Mouse (Mus musculus) MEL (cell line): Measurements from ENCODE around the gene Taar7e. TPM values are rescaled to one million over a fixed set of nuclear protein-coding genes. Genes with fewer than 3 reads are reported as not detected.

Source experiments
- DNase-seq: peaks from one replicate; pipeline ENCODE4 v3.0.0; 2011; ENCODE audit warnings: low read depth, low spot score
- H3K27ac ChIP-seq: 2 replicates; pipeline ENCODE4 v1.5.1; 2012; ENCODE audit warnings: low read depth, mild to moderate bottlenecking, control low read depth, low read length, moderate library complexity; ENCODE audit not compliant: control insufficient read depth
- H3K27me3 ChIP-seq, 2 experiments: fragments of 150-350 bp in 1 of 2; sonication (generic) in 1 of 2; 2 replicates each; pipeline ENCODE4 v1.6.1; 2012; ENCODE audit warnings: low read length in 2 of 2, mild to moderate bottlenecking in 2 of 2, improper control_type of control experiment in 1 of 2, moderate library complexity in 1 of 2; ENCODE audit not compliant: insufficient read depth in 2 of 2, control insufficient read depth in 1 of 2
- H3K36me3 ChIP-seq, 2 experiments: 2 replicates each; pipeline ENCODE4 v1.6.1; 2012 to 2014; ENCODE audit warnings: low read length in 2 of 2, improper control_type of control experiment in 1 of 2, inconsistent platforms in 1 of 2, mild to moderate bottlenecking in 1 of 2; ENCODE audit not compliant: insufficient read depth in 2 of 2, control insufficient read depth in 1 of 2
- H3K4me1 ChIP-seq, 2 experiments: fragments of 150-350 bp in 1 of 2; sonication (generic) in 1 of 2; 2 replicates each; pipeline ENCODE4 v1.6.1; 2012; ENCODE audit warnings: low read length in 2 of 2, improper control_type of control experiment in 1 of 2, mild to moderate bottlenecking in 1 of 2; ENCODE audit not compliant: insufficient read depth in 2 of 2, control insufficient read depth in 1 of 2
- H3K4me3 ChIP-seq, 2 experiments: fragments of 150-350 bp in 1 of 2; sonication (generic) in 1 of 2; 2 replicates each; pipeline ENCODE4 v1.5.1; 2012; ENCODE audit warnings: low read depth in 2 of 2, low read length in 2 of 2, mild to moderate bottlenecking in 2 of 2, moderate library complexity in 2 of 2, control low read depth in 1 of 2, improper control_type of control experiment in 1 of 2; ENCODE audit not compliant: control insufficient read depth in 1 of 2, insufficient read depth in 1 of 2
- H3K79me2 ChIP-seq: 2 replicates; pipeline ENCODE4 v1.6.1; 2012; ENCODE audit warnings: mild to moderate bottlenecking, low read length, moderate library complexity; ENCODE audit not compliant: control insufficient read depth, poor library complexity, insufficient read depth
- H3K9ac ChIP-seq: 2 replicates; pipeline ENCODE4 v1.6.1; 2012; ENCODE audit warnings: low read depth, mild to moderate bottlenecking, control low read depth, low read length, moderate library complexity; ENCODE audit not compliant: control insufficient read depth, poor library complexity, severe bottlenecking
- H3K9me3 ChIP-seq: fragments of 150-350 bp; sonication (generic); replicated peaks from 2 replicates; pipeline ENCODE4 v1.6.1; 2012; ENCODE audit warnings: mild to moderate bottlenecking, low read length, improper control_type of control experiment, moderate library complexity; ENCODE audit not compliant: insufficient read depth
- BHLHE40 ChIP-seq: IDR thresholded peaks from 2 replicates; pipeline ENCODE4 v1.6.1; 2012; ENCODE audit warnings: low read depth, mild to moderate bottlenecking, inconsistent platforms, low read length, improper control_type of control experiment, borderline replicate concordance
- CHD1 ChIP-seq: IDR thresholded peaks from 2 replicates; pipeline ENCODE4 v1.6.1; 2012; ENCODE audit warnings: low read depth, mild to moderate bottlenecking, inconsistent platforms, low read length, improper control_type of control experiment
- CTCF ChIP-seq, 3 experiments: IDR thresholded peaks in 2 of 3; conservative IDR thresholded peaks in 1 of 3; 2 replicates each; pipeline ENCODE4 v1.5.1; 2011 to 2012; ENCODE audit warnings: low read length in 3 of 3, low read depth in 2 of 3, mild to moderate bottlenecking in 2 of 3, improper control_type of control experiment in 1 of 3, inconsistent platforms in 1 of 3, mixed read lengths in 1 of 3, moderate library complexity in 1 of 3; ENCODE audit not compliant: control insufficient read depth in 1 of 3, insufficient read depth in 1 of 3, poor library complexity in 1 of 3, severe bottlenecking in 1 of 3
- E2F4 ChIP-seq: IDR thresholded peaks from 2 replicates; pipeline ENCODE4 v1.6.1; 2011; ENCODE audit warnings: low read depth, low read length, improper control_type of control experiment, borderline replicate concordance
- EP300 ChIP-seq, 2 experiments: IDR thresholded peaks; 2 replicates each; pipeline ENCODE4 v1.6.1; 2011; ENCODE audit warnings: improper control_type of control experiment in 2 of 2, low read length in 2 of 2, low read depth in 1 of 2, mild to moderate bottlenecking in 1 of 2
- GABPA ChIP-seq: IDR thresholded peaks from 2 replicates; pipeline ENCODE4 v1.6.1; 2012; ENCODE audit warnings: low read depth, mild to moderate bottlenecking, inconsistent platforms, low read length, improper control_type of control experiment, moderate library complexity
- GATA1 ChIP-seq: IDR thresholded peaks from 2 replicates; pipeline ENCODE4 v1.6.1; 2011; ENCODE audit warnings: low read depth, low read length, improper control_type of control experiment
- HCFC1 ChIP-seq: IDR thresholded peaks from 2 replicates; pipeline ENCODE4 v1.6.1; 2012; ENCODE audit warnings: low read depth, mild to moderate bottlenecking, inconsistent platforms, low read length, improper control_type of control experiment, moderate library complexity
- KAT2A ChIP-seq: conservative IDR thresholded peaks from 2 replicates; pipeline ENCODE4 v1.6.1; 2012; ENCODE audit warnings: low read depth, low read length, improper control_type of control experiment, inconsistent platforms
- MAFK ChIP-seq: IDR thresholded peaks from 2 replicates; pipeline ENCODE4 v1.6.1; 2011; ENCODE audit warnings: low read depth, mild to moderate bottlenecking, low read length, improper control_type of control experiment, borderline replicate concordance
- MAX ChIP-seq: IDR thresholded peaks from 2 replicates; pipeline ENCODE4 v1.6.1; 2011; ENCODE audit warnings: low read length, improper control_type of control experiment
- MEF2A ChIP-seq: IDR thresholded peaks from 2 replicates; pipeline ENCODE4 v1.6.1; 2014; ENCODE audit warnings: low read depth, mild to moderate bottlenecking, inconsistent platforms, low read length, improper control_type of control experiment; ENCODE audit not compliant: poor library complexity, insufficient replicate concordance, severe bottlenecking; ENCODE audit errors: extremely low read depth
- MXI1 ChIP-seq: IDR thresholded peaks from 2 replicates; pipeline ENCODE4 v1.6.1; 2011; ENCODE audit warnings: mild to moderate bottlenecking, low read depth, low read length, improper control_type of control experiment
- MYB ChIP-seq: IDR thresholded peaks from 2 replicates; pipeline ENCODE4 v1.6.1; 2011; ENCODE audit warnings: mild to moderate bottlenecking, low read depth, low read length, improper control_type of control experiment
- MYC ChIP-seq: IDR thresholded peaks from 2 replicates; pipeline ENCODE4 v1.6.1; 2011; ENCODE audit warnings: low read depth, mild to moderate bottlenecking, low read length, improper control_type of control experiment, moderate library complexity
- NRF1 ChIP-seq: IDR thresholded peaks from 2 replicates; pipeline ENCODE4 v1.6.1; 2014; ENCODE audit warnings: low read depth, mild to moderate bottlenecking, inconsistent platforms, low read length, improper control_type of control experiment, moderate library complexity; ENCODE audit not compliant: poor library complexity, insufficient read depth, severe bottlenecking
- POLR2A ChIP-seq, 2 experiments: IDR thresholded peaks; 2 replicates each; pipeline ENCODE4 v1.6.1; 2011 to 2012; ENCODE audit warnings: low read length in 2 of 2, mild to moderate bottlenecking in 2 of 2, control low read depth in 1 of 2, improper control_type of control experiment in 1 of 2, low read depth in 1 of 2, moderate library complexity in 1 of 2; ENCODE audit not compliant: control insufficient read depth in 1 of 2, insufficient read depth in 1 of 2, poor library complexity in 1 of 2
- POLR2AphosphoS2 ChIP-seq: IDR thresholded peaks from 2 replicates; pipeline ENCODE4 v1.6.1; 2011; ENCODE audit warnings: low read length, improper control_type of control experiment
- POLR2AphosphoS5 ChIP-seq: IDR thresholded peaks from 2 replicates; pipeline ENCODE4 v1.6.1; 2012; ENCODE audit warnings: low read depth, borderline replicate concordance, mild to moderate bottlenecking, inconsistent platforms, low read length, moderate library complexity, mixed read lengths
- SMC3 ChIP-seq: IDR thresholded peaks from 2 replicates; pipeline ENCODE4 v1.6.1; 2011; ENCODE audit warnings: low read depth, low read length, improper control_type of control experiment
- TCF12 ChIP-seq: IDR thresholded peaks from 2 replicates; pipeline ENCODE4 v1.6.1; 2014; ENCODE audit warnings: low read depth, mild to moderate bottlenecking, inconsistent platforms, low read length, improper control_type of control experiment, moderate library complexity
- UBTF ChIP-seq: IDR thresholded peaks from 2 replicates; pipeline ENCODE4 v1.6.1; 2012; ENCODE audit warnings: low read depth, mild to moderate bottlenecking, inconsistent platforms, low read length, improper control_type of control experiment, moderate library complexity, borderline replicate concordance; ENCODE audit not compliant: insufficient read depth
- USF1 ChIP-seq: IDR thresholded peaks from 2 replicates; pipeline ENCODE4 v1.6.1; 2014; ENCODE audit warnings: low read depth, mild to moderate bottlenecking, inconsistent platforms, low read length, improper control_type of control experiment, moderate library complexity
- USF2 ChIP-seq, 2 experiments: IDR thresholded peaks; 2 replicates each; pipeline ENCODE4 v1.6.1; 2011 to 2012; ENCODE audit warnings: improper control_type of control experiment in 2 of 2, low read length in 2 of 2, borderline replicate concordance in 1 of 2, inconsistent platforms in 1 of 2, low read depth in 1 of 2, mild to moderate bottlenecking in 1 of 2; ENCODE audit not compliant: insufficient read depth in 1 of 2
- ZC3H11A ChIP-seq: IDR thresholded peaks from 2 replicates; pipeline ENCODE4 v1.6.1; 2012; ENCODE audit warnings: low read depth, mild to moderate bottlenecking, inconsistent platforms, low read length, improper control_type of control experiment
- ZKSCAN1 ChIP-seq: IDR thresholded peaks from 2 replicates; pipeline ENCODE4 v1.6.1; 2012; ENCODE audit warnings: low read depth, mild to moderate bottlenecking, inconsistent platforms, low read length, improper control_type of control experiment, moderate library complexity
- ZNF384 ChIP-seq: IDR thresholded peaks from 2 replicates; pipeline ENCODE4 v1.6.1; 2012; ENCODE audit warnings: low read depth, mild to moderate bottlenecking, inconsistent platforms, low read length, improper control_type of control experiment
- polyA plus RNA-seq, 2 experiments: library from polyadenylated mRNA; stranded (reverse) in 1 of 2; unstranded in 1 of 2; fragments of >175 nt in 1 of 2; fragments of >200 nt in 1 of 2; gene quantifications; 2 replicates each; pipeline versions ENCODE4 v1.2.1 to v1.2.4; 2012; ENCODE audit warnings: low replicate concordance in 2 of 2, low read depth in 1 of 2; ENCODE audit not compliant: insufficient read length in 2 of 2, insufficient read depth in 1 of 2, missing spikeins in 1 of 2
- total RNA-seq: library from RNA; depleted of rRNA; stranded (reverse); fragments of 300-350 nt; gene quantifications from 2 replicates; pipeline ENCODE4 v1.2.3, GENCODE M21; 2012

Taar7e gene
- total and polyA plus RNA-seq, 3 experiments = not detected

- Histone ChIP-seq H3K79me2 (no peaks in the 10 kb centered on the region), H3K27ac (no peak within 1 kb of the TSS), H3K9ac (no peak within 1 kb of the TSS), H3K36me3 (no peaks in the 10 kb centered on the region), H3K27me3 (no peaks in the 10 kb centered on the region; a peak in 1 of 4 replicates), H3K4me3 (no peak within 1 kb of the TSS), H3K9me3 (no peaks in the 10 kb centered on the region), H3K4me1 (no peaks in the 10 kb centered on the region)
- no peak for DNase-seq
- TF ChIP-seq TCF12 = no peak
- no peak for TF ChIP-seq USF1
- TF ChIP-seq CTCF (IDR thresholded peaks at IDR 0.05 in 2 of 3, conservative IDR thresholded peaks at IDR 0.05 in 1 of 3; ENCODE audit: control insufficient read depth in 1 of 3, insufficient read depth in 1 of 3, low read depth in 2 of 3, low read length in 3 of 3, poor library complexity in 1 of 3, severe bottlenecking in 1 of 3) = no peak
- no peak for TF ChIP-seq POLR2AphosphoS5
- TF ChIP-seq GATA1 = no peak
- no peak for TF ChIP-seq E2F4
- TF ChIP-seq MYB = no peak
- no peak for TF ChIP-seq EP300 (IDR thresholded peaks at IDR 0.05; ENCODE audit: low read depth in 1 of 2, low read length in 2 of 2)
- no peak for TF ChIP-seq ZC3H11A
- TF ChIP-seq MAX = no peak
- TF ChIP-seq POLR2A (IDR thresholded peaks at IDR 0.05; ENCODE audit: control insufficient read depth in 1 of 2, insufficient read depth in 1 of 2, low read depth in 1 of 2, low read length in 2 of 2, poor library complexity in 1 of 2) = no peak
- TF ChIP-seq POLR2AphosphoS2 = no peak
- no peak for TF ChIP-seq BHLHE40
- TF ChIP-seq ZKSCAN1 = no peak
- TF ChIP-seq MAFK = no peak
- TF ChIP-seq CHD1 = no peak
- TF ChIP-seq SMC3 = no peak
- TF ChIP-seq KAT2A = no peak
- no peak for TF ChIP-seq NRF1
- no peak for TF ChIP-seq USF2 (IDR thresholded peaks at IDR 0.05; ENCODE audit: borderline replicate concordance in 1 of 2, insufficient read depth in 1 of 2, low read depth in 1 of 2, low read length in 2 of 2)
These were observed 37.8 kb upstream of the Taar7e start, which contains the start of gene Taar7b for GRCm38 (mm10) chr10:23999639-24000038. Gene Taar7b (plus strand): TSS chr10:23999939.

- Histone ChIP-seq H3K9ac (no peak overlapping the region), H3K4me3 (no peak overlapping the region), H3K27me3 (no peaks in the 10 kb centered on the region; a peak in 1 of 4 replicates), H3K9me3 (no peaks in the 10 kb centered on the region), H3K36me3 (no peaks in the 10 kb centered on the region), H3K79me2 (no peaks in the 10 kb centered on the region), H3K27ac (no peak overlapping the region), H3K4me1 (no peaks in the 10 kb centered on the region)
- DNase-seq = no peak
- no peak for TF ChIP-seq MXI1
- no peak for TF ChIP-seq ZC3H11A
- TF ChIP-seq POLR2A (IDR thresholded peaks at IDR 0.05; ENCODE audit: control insufficient read depth in 1 of 2, insufficient read depth in 1 of 2, low read depth in 1 of 2, low read length in 2 of 2, poor library complexity in 1 of 2) = no peak
- TF ChIP-seq MEF2A = no peak
- no peak for TF ChIP-seq MYB
- no peak for TF ChIP-seq GABPA
- no peak for TF ChIP-seq ZNF384
- no peak for TF ChIP-seq HCFC1
- no peak for TF ChIP-seq EP300 (IDR thresholded peaks at IDR 0.05; ENCODE audit: low read depth in 1 of 2, low read length in 2 of 2)
- TF ChIP-seq CHD1 = no peak
- TF ChIP-seq USF1 = no peak
- no peak for TF ChIP-seq POLR2AphosphoS5
- no peak for TF ChIP-seq USF2 (IDR thresholded peaks at IDR 0.05; ENCODE audit: borderline replicate concordance in 1 of 2, insufficient read depth in 1 of 2, low read depth in 1 of 2, low read length in 2 of 2)
- no peak for TF ChIP-seq MYC
- TF ChIP-seq UBTF = no peak
- TF ChIP-seq MAFK = no peak
These were observed 31.0 kb upstream of the Taar7e start for GRCm38 (mm10) chr10:24006442-24006841.
